ENCODE assay signal across 12 mouse cellular contexts in the genomic region with DNA sequence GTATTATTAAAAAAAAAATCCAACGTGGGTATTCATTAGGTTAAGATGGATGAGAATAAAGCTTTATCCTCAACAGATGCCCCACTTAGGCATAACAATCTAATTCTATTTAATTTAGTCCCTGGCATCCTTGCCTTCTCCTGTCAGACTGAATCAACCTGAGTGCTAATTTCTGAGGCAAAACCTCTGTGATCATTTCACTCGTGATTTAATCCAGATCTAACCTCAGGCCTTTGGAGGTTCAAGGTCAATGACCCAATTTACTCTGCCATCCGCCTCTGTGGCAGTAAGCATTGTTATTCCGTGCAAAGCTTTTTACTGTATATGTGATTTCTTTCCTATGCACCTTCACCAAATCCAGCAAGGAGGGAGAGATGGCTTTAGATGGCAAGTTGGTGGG.
"Had no signal": no experiment of that assay in that cellular context is flagged by ENCODE, and none has a peak within 500 bp of the region (broad histone marks: within the 10 kb centered on the region; RNA-seq: fewer than 3 reads in every experiment).

No protein-coding gene starts in this region.

- DNase-seq: kidney, adult 8-10 months; kidney, postnatal 25 days; lung, embryonic 14.5 days; lung, postnatal 10 days; lung, postnatal 4 days; right cerebral cortex, adult 18-20 months; right cerebral cortex, postnatal 25 days had no signal

- ATAC-seq: liver, embryonic 12.5 days; midbrain, embryonic 15.5 days had no signal

- H3K36me3 ChIP-seq: limb, embryonic 15.5 days; liver, embryonic 12.5 days; midbrain, embryonic 15.5 days had no signal

- H3K4me2 ChIP-seq: limb, embryonic 15.5 days; liver, embryonic 12.5 days; lung, embryonic 14.5 days; midbrain, embryonic 11.5 days; midbrain, embryonic 15.5 days had no signal

- H3K9me3 ChIP-seq: limb, embryonic 15.5 days; liver, embryonic 12.5 days; midbrain, embryonic 15.5 days had no signal

- H3K9ac ChIP-seq: limb, embryonic 15.5 days; liver, embryonic 12.5 days; lung, embryonic 14.5 days; midbrain, embryonic 15.5 days had no signal

- H3K4me1 ChIP-seq: limb, embryonic 15.5 days; midbrain, embryonic 15.5 days had no signal

- H3K27me3 ChIP-seq: limb, embryonic 15.5 days; liver, embryonic 12.5 days; midbrain, embryonic 15.5 days had no signal

- H3K4me3 ChIP-seq: left cerebral cortex, adult 2 months; limb, embryonic 15.5 days; liver, embryonic 12.5 days; midbrain, embryonic 15.5 days had no signal

- H3K27ac ChIP-seq: left cerebral cortex, adult 2 months; limb, embryonic 15.5 days; liver, embryonic 12.5 days; midbrain, embryonic 15.5 days had no signal
